Mouse (Mus musculus) olfactory bulb, adult 2 months (tissue): ENCODE measurements around the gene Rtn2. TPM values are rescaled to one million over a fixed set of nuclear protein-coding genes. Genes with fewer than 3 reads are reported as not detected.

ENCODE experiments used
- H3K27ac ChIP-seq: fragments of 200-500 bp; 2 replicates; pipeline ENCODE4 v1.5.1; 2012; ENCODE audit warnings: low read depth, low read length; ENCODE audit not compliant: insufficient read depth
- H3K4me1 ChIP-seq: fragments of 200-500 bp; 2 replicates; pipeline ENCODE4 v1.6.1; 2012; ENCODE audit warnings: low read length; ENCODE audit not compliant: control insufficient read depth, insufficient read depth
- H3K4me3 ChIP-seq: fragments of 200-500 bp; 2 replicates; pipeline ENCODE4 v1.5.1; 2012; ENCODE audit warnings: mild to moderate bottlenecking, low read depth, low read length, moderate library complexity; ENCODE audit not compliant: insufficient read depth
- CTCF ChIP-seq: fragments of 200-500 bp; IDR thresholded peaks from 2 replicates; pipeline ENCODE4 v1.5.1; 2012; ENCODE audit warnings: low read depth, mild to moderate bottlenecking, low read length, moderate library complexity; ENCODE audit not compliant: insufficient read depth
- POLR2A ChIP-seq: fragments of 200-500 bp; IDR thresholded peaks from 2 replicates; pipeline ENCODE4 v1.6.1; 2012; ENCODE audit warnings: mild to moderate bottlenecking, low read depth, low read length, moderate library complexity; ENCODE audit not compliant: insufficient read depth
- WGBS: fragments of 180-500 bp; shearing (Covaris S2); methylation state at CpG from one replicate; pipeline ENCODE4 v1.1.7; 2018; 5-methylcytosine and 5-hydroxymethylcytosine counted together
- polyA plus RNA-seq: library from polyadenylated mRNA; stranded (reverse); fragments of >200 nt; gene quantifications from 2 replicates; pipeline ENCODE4 v1.2.4, GENCODE M21; 2012; ENCODE audit warnings: low replicate concordance; ENCODE audit not compliant: missing spikeins, insufficient read depth, insufficient read length

The Rtn2 gene
- polyA plus RNA-seq, 1 experiment = not detected

GRCm38 (mm10) chr7:19318676-19319075, 36.3 kb downstream of the Rtn2 start:
- H3K27ac ChIP-seq = no peak overlapping the region
- 79% methylated on average over 7 of the region's 7 CpGs for WGBS
- H3K4me3 ChIP-seq = no peak overlapping the region
- TF ChIP-seq POLR2A (no peak), CTCF (no peak)
- peaks cover 7% of the 10 kb centered on the region for H3K4me1 ChIP-seq

GRCm38 (mm10) chr7:19319458-19319857, 37.0 kb downstream of the Rtn2 start:
- peaks cover 7% of the 10 kb centered on the region for H3K4me1 ChIP-seq
- TF ChIP-seq POLR2A (no peak), CTCF (no peak)
- H3K27ac ChIP-seq = peak overlapping the region; percentile 92
- WGBS = 8% methylated on average over 9 of the region's 9 CpGs
- H3K4me3 ChIP-seq = peak overlapping the region; percentile 81

GRCm38 (mm10) chr7:19319906-19320305, 37.5 kb downstream of the Rtn2 start:
- WGBS = 0% methylated on average over 41 of the region's 41 CpGs
- TF ChIP-seq POLR2A (peak; percentile 81), CTCF (peak; percentile 45; the same call in 1 of the 2 replicates)
- H3K4me1 ChIP-seq = peaks cover 7% of the 10 kb centered on the region
- H3K27ac ChIP-seq = peak overlapping the region; percentile 92
- H3K4me3 ChIP-seq = peak overlapping the region; percentile 81

- TF ChIP-seq CTCF = no peak
- no peak for TF ChIP-seq POLR2A
- peaks cover 7% of the 10 kb centered on the region for H3K4me1 ChIP-seq
- no peak overlapping the region for H3K27ac ChIP-seq
- H3K4me3 ChIP-seq = peak overlapping the region; percentile 81
- 40% methylated on average over 7 of the region's 7 CpGs for WGBS
These were observed 38.2 kb downstream of the Rtn2 start for GRCm38 (mm10) chr7:19320637-19321036.

- Histone ChIP-seq H3K27ac (no peak overlapping the region), H3K4me1 (peaks cover 10% of the 10 kb centered on the region), H3K4me3 (no peak overlapping the region)
- TF ChIP-seq POLR2A (no peak), CTCF (no peak)
- 62% methylated on average over 5 of the region's 5 CpGs for WGBS
These were observed 39.0 kb downstream of the Rtn2 start for GRCm38 (mm10) chr7:19321464-19321863.

GRCm38 (mm10) chr7:19322489-19322888, 40.1 kb downstream of the Rtn2 start:
- 65% methylated on average over 9 of the region's 9 CpGs for WGBS
- Histone ChIP-seq H3K27ac (no peak overlapping the region), H3K4me1 (peaks cover 15% of the 10 kb centered on the region), H3K4me3 (no peak overlapping the region)
- TF ChIP-seq POLR2A (no peak), CTCF (no peak)

- Histone ChIP-seq H3K27ac (no peak overlapping the region), H3K4me3 (no peak overlapping the region), H3K4me1 (peaks cover 16% of the 10 kb centered on the region)
- WGBS = 87% methylated on average over 11 of the region's 11 CpGs
- TF ChIP-seq CTCF = no peak
- no peak for TF ChIP-seq POLR2A
These were observed 41.8 kb downstream of the Rtn2 start for GRCm38 (mm10) chr7:19324221-19324620.

GRCm38 (mm10) chr7:19325262-19326199, 43.1 kb downstream of the Rtn2 start:
- WGBS = 80% methylated on average over 21 of the region's 21 CpGs
- Histone ChIP-seq H3K27ac (no peak overlapping the region), H3K4me3 (no peak overlapping the region), H3K4me1 (peaks cover 9% of the 10 kb centered on the region)
- TF ChIP-seq POLR2A = no peak
- no peak for TF ChIP-seq CTCF

- WGBS = under 1% methylated on average over 19 of the region's 20 CpGs
- Histone ChIP-seq H3K4me1 (peaks cover 9% of the 10 kb centered on the region), H3K4me3 (peak overlapping the region; percentile 63), H3K27ac (peak overlapping the region; percentile 83)
- TF ChIP-seq POLR2A (0 out of 2 replicates have a peak, but pooled peaks have one; percentile 30), CTCF (no peak)
These were observed 43.9 kb downstream of the Rtn2 start for GRCm38 (mm10) chr7:19326359-19326758.
